Mouse (Mus musculus): ENCODE measurements around the gene Itgb5. TPM values are rescaled to one million over a fixed set of nuclear protein-coding genes. Genes with fewer than 3 reads are reported as not detected.

Itgb5 gene
- total RNA-seq (2012; rRNA removed) (0.16 and 0.27 TPM in 2 replicates), polyA plus RNA-seq (2012; ENCODE audit: insufficient read depth in 1 of 2, insufficient read length in 2 of 2, low read depth in 1 of 2, low replicate concordance in 2 of 2, missing spikeins in 1 of 2) (under 1 TPM in 1 of 2 experiments, not detected in 1; 0.58 TPM)

- no peaks in the 10 kb centered on the region for H3K9me3 ChIP-seq (replicated peaks; ENCODE audit: insufficient read depth, low read length)
- no peaks in the 10 kb centered on the region for H3K79me2 ChIP-seq (ENCODE audit: control insufficient read depth, insufficient read depth, low read length, poor library complexity)
- H3K4me3 ChIP-seq (ENCODE audit: control insufficient read depth in 1 of 2, insufficient read depth in 1 of 2, low read depth in 2 of 2, low read length in 2 of 2): no peak within 1 kb of the TSS
- H3K27ac ChIP-seq (ENCODE audit: control insufficient read depth, low read depth, low read length): no peak within 1 kb of the TSS
- DNase-seq (ENCODE audit: low read depth, low spot score): no peak
- no peak for TF ChIP-seq ETS1 (IDR thresholded peaks at IDR 0.05; ENCODE audit: low read depth, low read length)
- no peak within 1 kb of the TSS for H3K9ac ChIP-seq (ENCODE audit: control insufficient read depth, low read depth, low read length, poor library complexity, severe bottlenecking)
- H3K36me3 ChIP-seq (ENCODE audit: control insufficient read depth in 1 of 2, insufficient read depth in 2 of 2, low read length in 2 of 2): no peaks in the 10 kb centered on the region
- no peaks in the 10 kb centered on the region for H3K4me1 ChIP-seq (ENCODE audit: control insufficient read depth in 1 of 2, insufficient read depth in 2 of 2, low read length in 2 of 2)
- H3K27me3 ChIP-seq (ENCODE audit: control insufficient read depth in 1 of 2, insufficient read depth in 2 of 2, low read length in 2 of 2): no peaks in the 10 kb centered on the region; a peak in 1 of 4 replicates
These were observed at the start of gene Itgb5 for GRCm38 (mm10) chr16:33829301-33829831. TSS of gene Itgb5 (plus strand) at chr16:33829665.

GRCm38 (mm10) chr16:33781789-33782728 is 47.4 kb upstream of the Itgb5 start:
- peak; percentile 90 for DNase-seq (ENCODE audit: low read depth, low spot score)
- peak overlapping the region; percentile 54 for H3K9ac ChIP-seq (ENCODE audit: control insufficient read depth, low read depth, low read length, poor library complexity, severe bottlenecking)
- H3K4me3 ChIP-seq (ENCODE audit: control insufficient read depth in 1 of 2, insufficient read depth in 1 of 2, low read depth in 2 of 2, low read length in 2 of 2): no peak overlapping the region; a peak in 2 of 4 replicates
- peak overlapping the region; percentile 97 for H3K27ac ChIP-seq (ENCODE audit: control insufficient read depth, low read depth, low read length)
- no peaks in the 10 kb centered on the region for H3K27me3 ChIP-seq (ENCODE audit: control insufficient read depth in 1 of 2, insufficient read depth in 2 of 2, low read length in 2 of 2)
- peaks cover 43 to 67% of the 10 kb centered on the region in 2 experiments for H3K4me1 ChIP-seq (ENCODE audit: control insufficient read depth in 1 of 2, insufficient read depth in 2 of 2, low read length in 2 of 2)
- no peaks in the 10 kb centered on the region for H3K9me3 ChIP-seq (replicated peaks; ENCODE audit: insufficient read depth, low read length)
- no peaks in the 10 kb centered on the region for H3K79me2 ChIP-seq (ENCODE audit: control insufficient read depth, insufficient read depth, low read length, poor library complexity)
- peaks cover 0 to 59% of the 10 kb centered on the region in 2 experiments; a peak in 2 of 4 replicates for H3K36me3 ChIP-seq (ENCODE audit: control insufficient read depth in 1 of 2, insufficient read depth in 2 of 2, low read length in 2 of 2)
- peak; percentile 63; the same call in 1 of the 2 replicates for TF ChIP-seq ZMIZ1 (IDR thresholded peaks at IDR 0.05; ENCODE audit: low read depth, low read length)
- TF ChIP-seq ZKSCAN1 (IDR thresholded peaks at IDR 0.05; ENCODE audit: low read depth, low read length): no peak
- no peak for TF ChIP-seq KAT2A (conservative IDR thresholded peaks at IDR 0.05; ENCODE audit: low read depth, low read length)
- no peak for TF ChIP-seq ELF1 (IDR thresholded peaks at IDR 0.05; ENCODE audit: low read depth, low read length)
- peak; percentile 56; the same call in 1 of the 2 replicates for TF ChIP-seq POLR2AphosphoS5 (IDR thresholded peaks at IDR 0.05; ENCODE audit: borderline replicate concordance, low read depth, low read length)
- peak; percentile 94 for TF ChIP-seq GATA1 (IDR thresholded peaks at IDR 0.05; ENCODE audit: low read depth, low read length)
- peak; percentile 48; the same call in 1 of the 2 replicates for TF ChIP-seq NELFE (IDR thresholded peaks at IDR 0.05; ENCODE audit: low read depth, low read length)
- TF ChIP-seq RCOR1 (IDR thresholded peaks at IDR 0.05; ENCODE audit: low read depth, low read length): 0 out of 2 replicates have a peak, but pooled peaks have one; percentile 4
- peak in 1 of 2 experiments; percentile 72; a peak in 2 of 4 replicates for TF ChIP-seq POLR2A (IDR thresholded peaks at IDR 0.05; ENCODE audit: control insufficient read depth in 1 of 2, insufficient read depth in 1 of 2, low read depth in 1 of 2, low read length in 2 of 2, poor library complexity in 1 of 2)
- TF ChIP-seq ZNF384 (IDR thresholded peaks at IDR 0.05; ENCODE audit: low read depth, low read length): peak; percentile 92
- TF ChIP-seq GABPA (IDR thresholded peaks at IDR 0.05; ENCODE audit: low read depth, low read length): no peak
- TF ChIP-seq CTCF (IDR thresholded peaks at IDR 0.05 in 2 of 3, conservative IDR thresholded peaks at IDR 0.05 in 1 of 3; ENCODE audit: control insufficient read depth in 1 of 3, insufficient read depth in 1 of 3, low read depth in 2 of 3, low read length in 3 of 3, poor library complexity in 1 of 3, severe bottlenecking in 1 of 3): no peak
- TF ChIP-seq POLR2AphosphoS2 (IDR thresholded peaks at IDR 0.05; ENCODE audit: low read length): no peak; the same call in none of the 2 replicates
- no peak for TF ChIP-seq MAFK (IDR thresholded peaks at IDR 0.05; ENCODE audit: borderline replicate concordance, low read depth, low read length)
- TF ChIP-seq USF1 (IDR thresholded peaks at IDR 0.05; ENCODE audit: low read depth, low read length): no peak
- no peak for TF ChIP-seq UBTF (IDR thresholded peaks at IDR 0.05; ENCODE audit: borderline replicate concordance, insufficient read depth, low read depth, low read length)
- TF ChIP-seq TAL1 (IDR thresholded peaks at IDR 0.05; ENCODE audit: low read length): peak; percentile 45; the same call in 1 of the 2 replicates
- no peak; the same call in none of the 2 replicates for TF ChIP-seq CHD1 (IDR thresholded peaks at IDR 0.05; ENCODE audit: low read depth, low read length)
- TF ChIP-seq HCFC1 (IDR thresholded peaks at IDR 0.05; ENCODE audit: low read depth, low read length): peak; percentile 19; the same call in 1 of the 2 replicates
- peak; percentile 84 for TF ChIP-seq SIN3A (IDR thresholded peaks at IDR 0.05; ENCODE audit: low read length)
- 0 out of 2 replicates have a peak, but pooled peaks have one; percentile 7 for TF ChIP-seq MAZ (IDR thresholded peaks at IDR 0.05; ENCODE audit: low read depth, low read length)
- no peak for TF ChIP-seq ZC3H11A (IDR thresholded peaks at IDR 0.05; ENCODE audit: low read depth, low read length)
- no peak; the same call in 1 of the 2 replicates for TF ChIP-seq JUND (IDR thresholded peaks at IDR 0.05; ENCODE audit: low read depth, low read length)
- TF ChIP-seq E2F4 (IDR thresholded peaks at IDR 0.05; ENCODE audit: borderline replicate concordance, low read depth, low read length): no peak
- TF ChIP-seq RAD21 (IDR thresholded peaks at IDR 0.05; ENCODE audit: low read depth, low read length): no peak
- TF ChIP-seq TBP (IDR thresholded peaks at IDR 0.05; ENCODE audit: low read depth, low read length): peak; percentile 86
- no peak for TF ChIP-seq BHLHE40 (IDR thresholded peaks at IDR 0.05; ENCODE audit: borderline replicate concordance, low read depth, low read length)
